ENCODE assay signal across 25 mouse cellular contexts in the genomic region with DNA sequence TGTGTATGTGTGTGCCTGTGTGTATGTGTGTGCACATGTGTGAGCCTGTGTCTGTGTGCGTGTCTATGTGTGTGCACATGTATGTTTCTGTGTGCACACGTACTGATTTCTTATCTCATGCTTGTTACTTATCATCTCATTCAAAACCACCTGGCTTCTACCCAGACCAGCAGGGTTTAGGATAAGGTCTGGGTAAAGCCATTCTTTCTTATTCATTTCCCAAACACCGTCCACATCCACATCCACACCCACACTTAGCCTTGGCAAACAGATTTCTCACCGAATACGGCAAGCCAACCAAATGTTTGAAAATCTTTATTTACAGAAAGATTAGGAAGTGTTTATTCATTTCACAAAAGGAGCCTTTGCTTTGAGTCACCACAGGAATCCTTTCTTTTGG.
DNase-seq lines count a peak whose midpoint lies in the region; ATAC-seq and TF ChIP-seq lines count a peak whose summit lies in the region.
"Had no signal": no experiment of that assay in that cellular context is flagged by ENCODE, and none has a peak within 500 bp of the region (broad histone marks: within the 10 kb centered on the region; RNA-seq: fewer than 3 reads in every experiment).

No protein-coding gene starts in this region.

- no peaks in the 10 kb centered on the region for H3K36me3 ChIP-seq in lung, postnatal 0 days (ENCODE audit: insufficient read depth, low read length)
- H3K36me3 ChIP-seq in stomach, embryonic 14.5 days (ENCODE audit: control insufficient read depth, insufficient read depth, low read length): no peaks in the 10 kb centered on the region
- H3K36me3 ChIP-seq in stomach, embryonic 16.5 days (ENCODE audit: control insufficient read depth, insufficient read depth, low read length): no peaks in the 10 kb centered on the region
- no peaks in the 10 kb centered on the region for H3K36me3 ChIP-seq in midbrain, embryonic 11.5 days (ENCODE audit: control insufficient read depth, insufficient read depth, low read length)
- H3K36me3 ChIP-seq: embryonic facial prominence, embryonic 10.5 days; embryonic facial prominence, embryonic 13.5 days; forebrain, embryonic 12.5 days; forebrain, embryonic 15.5 days; hindbrain, embryonic 12.5 days; hindbrain, embryonic 15.5 days had no signal

- no peak overlapping the region for H3K9ac ChIP-seq in lung, postnatal 0 days (replicated peaks; ENCODE audit: low read depth)
- no peak overlapping the region for H3K9ac ChIP-seq in stomach, embryonic 14.5 days (replicated peaks; ENCODE audit: low read depth, low read length)
- no peak overlapping the region for H3K9ac ChIP-seq in stomach, embryonic 16.5 days (ENCODE audit: low read length)
- H3K9ac ChIP-seq in midbrain, embryonic 11.5 days (ENCODE audit: low read length): no peak overlapping the region
- H3K9ac ChIP-seq: embryonic facial prominence, embryonic 13.5 days; forebrain, embryonic 12.5 days; forebrain, embryonic 15.5 days; hindbrain, embryonic 12.5 days; hindbrain, embryonic 15.5 days had no signal

- DNase-seq in lung, postnatal 0 days (ENCODE audit: low spot score): peak; percentile 65
- DNase-seq in lung, adult 2 months: no peak
- DNase-seq in thymus, postnatal 14 days: no peak
- no peak for DNase-seq in midbrain, embryonic 11.5 days (ENCODE audit: low spot score, missing footprints)
- DNase-seq: adrenal gland, adult 8-10 months; adrenal gland, postnatal 25 days; cerebellum, adult 11-12 months; cerebellum, adult 8-10 months; cerebellum, postnatal 10 days; cerebellum, postnatal 36 days; embryo, embryonic 11 days; gastrocnemius, postnatal 10 days; heart, adult 11 months had no signal

- 40% methylated on average over 5 of the region's 5 CpGs for WGBS in lung, postnatal 0 days
- 46% methylated on average over 5 of the region's 5 CpGs for WGBS in lung, adult 2 months
- 41% methylated on average over 5 of the region's 5 CpGs for WGBS in stomach, embryonic 14.5 days
- WGBS in stomach, embryonic 16.5 days: 40% methylated on average over 5 of the region's 5 CpGs
- WGBS in midbrain, embryonic 11.5 days: 77% methylated on average over 5 of the region's 5 CpGs

- no peak for ATAC-seq in lung, postnatal 0 days
- ATAC-seq in stomach, embryonic 14.5 days (ENCODE audit: insufficient number of reproducible peaks, insufficient read depth, low FRiP score, low read depth): peak; percentile 54; the same call in 1 of the 2 replicates
- ATAC-seq in stomach, embryonic 16.5 days (ENCODE audit: insufficient read depth, low FRiP score): peak; percentile 52; the same call in 1 of the 2 replicates
- no peak for ATAC-seq in midbrain, embryonic 11.5 days (ENCODE audit: low FRiP score)
- ATAC-seq: activated CD4-positive, CD25-positive, alpha-beta regulatory T cell, adult 4 months; CD4-positive, CD25-positive, alpha-beta regulatory T cell, adult 4 months; forebrain, embryonic 15.5 days had no signal

- TF ChIP-seq POLR2A in lung, adult 2 months (IDR thresholded peaks at IDR 0.05; ENCODE audit: borderline replicate concordance, extremely low read depth, low read depth, low read length): no peak

- H3K27me3 ChIP-seq in lung, postnatal 0 days (replicated peaks; ENCODE audit: insufficient read depth, low read length): no peaks in the 10 kb centered on the region
- H3K27me3 ChIP-seq in stomach, embryonic 14.5 days (ENCODE audit: control insufficient read depth, insufficient read depth, low read length): no peaks in the 10 kb centered on the region
- no peaks in the 10 kb centered on the region for H3K27me3 ChIP-seq in stomach, embryonic 16.5 days (ENCODE audit: control insufficient read depth, insufficient read depth, low read length)
- no peaks in the 10 kb centered on the region for H3K27me3 ChIP-seq in midbrain, embryonic 11.5 days (ENCODE audit: control insufficient read depth, insufficient read depth, low read length)
- H3K27me3 ChIP-seq: embryonic facial prominence, embryonic 13.5 days; forebrain, embryonic 15.5 days; hindbrain, embryonic 12.5 days; hindbrain, embryonic 15.5 days had no signal

- no peak overlapping the region for H3K4me3 ChIP-seq in lung, postnatal 0 days (ENCODE audit: low read depth, low read length)
- no peak overlapping the region for H3K4me3 ChIP-seq in lung, adult 2 months (replicated peaks; ENCODE audit: extremely low read depth, low read depth, low read length)
- no peak overlapping the region for H3K4me3 ChIP-seq in stomach, embryonic 14.5 days (ENCODE audit: low read depth, low read length)
- no peak overlapping the region for H3K4me3 ChIP-seq in stomach, embryonic 16.5 days (replicated peaks; ENCODE audit: low read length)
- H3K4me3 ChIP-seq in midbrain, embryonic 11.5 days (ENCODE audit: low read depth, low read length): no peak overlapping the region
- H3K4me3 ChIP-seq: embryonic facial prominence, embryonic 10.5 days; embryonic facial prominence, embryonic 13.5 days; erythroblast, embryonic 14.5 days; forebrain, embryonic 12.5 days; forebrain, embryonic 15.5 days; hindbrain, embryonic 12.5 days; hindbrain, embryonic 15.5 days had no signal

- H3K27ac ChIP-seq in lung, postnatal 0 days (ENCODE audit: low read length): no peak overlapping the region
- H3K27ac ChIP-seq in stomach, embryonic 14.5 days (ENCODE audit: low read length): peak overlapping the region; percentile 27; the same call in 1 of the 2 replicates
- H3K27ac ChIP-seq in stomach, embryonic 16.5 days (ENCODE audit: low read length): peak overlapping the region; percentile 42; the same call in 1 of the 2 replicates
- no peak overlapping the region for H3K27ac ChIP-seq in midbrain, embryonic 11.5 days (ENCODE audit: low read depth, low read length)
- H3K27ac ChIP-seq: embryonic facial prominence, embryonic 10.5 days; embryonic facial prominence, embryonic 13.5 days; forebrain, embryonic 12.5 days; forebrain, embryonic 15.5 days; hindbrain, embryonic 12.5 days; hindbrain, embryonic 15.5 days had no signal

- 0 out of 2 replicates have a peak, but pooled peaks have one; percentile 28 for TF ChIP-seq EP300 in lung, postnatal 0 days (IDR thresholded peaks at IDR 0.05)

- no peak overlapping the region for H3K4me2 ChIP-seq in lung, postnatal 0 days (replicated peaks; ENCODE audit: low read depth, low read length)
- H3K4me2 ChIP-seq in stomach, embryonic 14.5 days (replicated peaks; ENCODE audit: low read depth, low read length): no peak overlapping the region
- H3K4me2 ChIP-seq in stomach, embryonic 16.5 days (ENCODE audit: low read depth, low read length): no peak overlapping the region
- H3K4me2 ChIP-seq in midbrain, embryonic 11.5 days: no peak overlapping the region
- H3K4me2 ChIP-seq: embryonic facial prominence, embryonic 13.5 days; forebrain, embryonic 12.5 days; forebrain, embryonic 15.5 days; heart, embryonic 11.5 days; hindbrain, embryonic 12.5 days; hindbrain, embryonic 15.5 days had no signal

- no peak for TF ChIP-seq CTCF in lung, postnatal 0 days (IDR thresholded peaks at IDR 0.05)
- TF ChIP-seq CTCF in lung, adult 2 months (IDR thresholded peaks at IDR 0.05; ENCODE audit: insufficient read depth, low read length): no peak

- H3K9me3 ChIP-seq in lung, postnatal 0 days (ENCODE audit: low read length): no peaks in the 10 kb centered on the region
- no peaks in the 10 kb centered on the region for H3K9me3 ChIP-seq in stomach, embryonic 14.5 days (ENCODE audit: control insufficient read depth, low read depth, low read length)
- H3K9me3 ChIP-seq in stomach, embryonic 16.5 days (replicated peaks; ENCODE audit: control insufficient read depth, low read length): no peaks in the 10 kb centered on the region
- no peaks in the 10 kb centered on the region for H3K9me3 ChIP-seq in midbrain, embryonic 11.5 days (ENCODE audit: control insufficient read depth, low read length)
- H3K9me3 ChIP-seq: embryonic facial prominence, embryonic 10.5 days; embryonic facial prominence, embryonic 13.5 days; forebrain, embryonic 12.5 days; forebrain, embryonic 15.5 days; hindbrain, embryonic 12.5 days; hindbrain, embryonic 15.5 days had no signal

- H3K4me1 ChIP-seq in lung, postnatal 0 days (ENCODE audit: insufficient read depth, low read depth, low read length): no peaks in the 10 kb centered on the region
- H3K4me1 ChIP-seq in lung, adult 2 months (ENCODE audit: control insufficient read depth, insufficient read depth, low read length): peaks cover 9% of the 10 kb centered on the region
- H3K4me1 ChIP-seq in stomach, embryonic 14.5 days (ENCODE audit: control insufficient read depth, insufficient read depth, low read length): peaks cover 25% of the 10 kb centered on the region
- H3K4me1 ChIP-seq in stomach, embryonic 16.5 days (ENCODE audit: control insufficient read depth, insufficient read depth, low read length): peaks cover 21% of the 10 kb centered on the region; the same call in 1 of the 2 replicates
- peaks cover 3% of the 10 kb centered on the region for H3K4me1 ChIP-seq in midbrain, embryonic 11.5 days (ENCODE audit: control insufficient read depth, insufficient read depth, low read length)
- H3K4me1 ChIP-seq: hindbrain, embryonic 15.5 days had no signal

Comparison
In these comparisons a context has a peak if more than half of its experiments do, and no peak if none do; other contexts are left out.
1. ATAC-seq: peak in stomach, embryonic 14.5 days (single experiment) and stomach, embryonic 16.5 days (single experiment); none in lung, postnatal 0 days (single experiment) and midbrain, embryonic 11.5 days (single experiment).
2. H3K27ac ChIP-seq: peak in stomach, embryonic 14.5 days (single experiment) and stomach, embryonic 16.5 days (single experiment); none in lung, postnatal 0 days (single experiment) and midbrain, embryonic 11.5 days (single experiment).